Mouse (Mus musculus) MEL (cell line): ENCODE data around the gene Best3. TPM values are rescaled to one million over a fixed set of nuclear protein-coding genes. Genes with fewer than 3 reads are reported as not detected.

Experiments
- DNase-seq: peaks from one replicate; pipeline ENCODE4 v3.0.0; 2011; ENCODE audit warnings: low read depth, low spot score
- H3K27ac ChIP-seq: 2 replicates; pipeline ENCODE4 v1.5.1; 2012; ENCODE audit warnings: low read depth, mild to moderate bottlenecking, control low read depth, low read length, moderate library complexity; ENCODE audit not compliant: control insufficient read depth
- H3K27me3 ChIP-seq, 2 experiments: fragments of 150-350 bp in 1 of 2; sonication (generic) in 1 of 2; 2 replicates each; pipeline ENCODE4 v1.6.1; 2012; ENCODE audit warnings: low read length in 2 of 2, mild to moderate bottlenecking in 2 of 2, improper control_type of control experiment in 1 of 2, moderate library complexity in 1 of 2; ENCODE audit not compliant: insufficient read depth in 2 of 2, control insufficient read depth in 1 of 2
- H3K36me3 ChIP-seq, 2 experiments: 2 replicates each; pipeline ENCODE4 v1.6.1; 2012 to 2014; ENCODE audit warnings: low read length in 2 of 2, improper control_type of control experiment in 1 of 2, inconsistent platforms in 1 of 2, mild to moderate bottlenecking in 1 of 2; ENCODE audit not compliant: insufficient read depth in 2 of 2, control insufficient read depth in 1 of 2
- H3K4me1 ChIP-seq, 2 experiments: fragments of 150-350 bp in 1 of 2; sonication (generic) in 1 of 2; 2 replicates each; pipeline ENCODE4 v1.6.1; 2012; ENCODE audit warnings: low read length in 2 of 2, improper control_type of control experiment in 1 of 2, mild to moderate bottlenecking in 1 of 2; ENCODE audit not compliant: insufficient read depth in 2 of 2, control insufficient read depth in 1 of 2
- H3K4me3 ChIP-seq, 2 experiments: fragments of 150-350 bp in 1 of 2; sonication (generic) in 1 of 2; 2 replicates each; pipeline ENCODE4 v1.5.1; 2012; ENCODE audit warnings: low read depth in 2 of 2, low read length in 2 of 2, mild to moderate bottlenecking in 2 of 2, moderate library complexity in 2 of 2, control low read depth in 1 of 2, improper control_type of control experiment in 1 of 2; ENCODE audit not compliant: control insufficient read depth in 1 of 2, insufficient read depth in 1 of 2
- H3K79me2 ChIP-seq: 2 replicates; pipeline ENCODE4 v1.6.1; 2012; ENCODE audit warnings: mild to moderate bottlenecking, low read length, moderate library complexity; ENCODE audit not compliant: control insufficient read depth, poor library complexity, insufficient read depth
- H3K9ac ChIP-seq: 2 replicates; pipeline ENCODE4 v1.6.1; 2012; ENCODE audit warnings: low read depth, mild to moderate bottlenecking, control low read depth, low read length, moderate library complexity; ENCODE audit not compliant: control insufficient read depth, poor library complexity, severe bottlenecking
- H3K9me3 ChIP-seq: fragments of 150-350 bp; sonication (generic); replicated peaks from 2 replicates; pipeline ENCODE4 v1.6.1; 2012; ENCODE audit warnings: mild to moderate bottlenecking, low read length, improper control_type of control experiment, moderate library complexity; ENCODE audit not compliant: insufficient read depth
- BHLHE40 ChIP-seq: IDR thresholded peaks from 2 replicates; pipeline ENCODE4 v1.6.1; 2012; ENCODE audit warnings: low read depth, mild to moderate bottlenecking, inconsistent platforms, low read length, improper control_type of control experiment, borderline replicate concordance
- CHD1 ChIP-seq: IDR thresholded peaks from 2 replicates; pipeline ENCODE4 v1.6.1; 2012; ENCODE audit warnings: low read depth, mild to moderate bottlenecking, inconsistent platforms, low read length, improper control_type of control experiment
- CHD2 ChIP-seq: IDR thresholded peaks from 2 replicates; pipeline ENCODE4 v1.6.1; 2011; ENCODE audit warnings: low read length, improper control_type of control experiment
- CTCF ChIP-seq, 3 experiments: IDR thresholded peaks in 2 of 3; conservative IDR thresholded peaks in 1 of 3; 2 replicates each; pipeline ENCODE4 v1.5.1; 2011 to 2012; ENCODE audit warnings: low read length in 3 of 3, low read depth in 2 of 3, mild to moderate bottlenecking in 2 of 3, improper control_type of control experiment in 1 of 3, inconsistent platforms in 1 of 3, mixed read lengths in 1 of 3, moderate library complexity in 1 of 3; ENCODE audit not compliant: control insufficient read depth in 1 of 3, insufficient read depth in 1 of 3, poor library complexity in 1 of 3, severe bottlenecking in 1 of 3
- GABPA ChIP-seq: IDR thresholded peaks from 2 replicates; pipeline ENCODE4 v1.6.1; 2012; ENCODE audit warnings: low read depth, mild to moderate bottlenecking, inconsistent platforms, low read length, improper control_type of control experiment, moderate library complexity
- JUND ChIP-seq: IDR thresholded peaks from 2 replicates; pipeline ENCODE4 v1.6.1; 2011; ENCODE audit warnings: low read depth, mild to moderate bottlenecking, improper control_type of control experiment, low read length
- MAZ ChIP-seq: IDR thresholded peaks from 2 replicates; pipeline ENCODE4 v1.6.1; 2012; ENCODE audit warnings: low read depth, mild to moderate bottlenecking, inconsistent platforms, low read length, improper control_type of control experiment
- MXI1 ChIP-seq: IDR thresholded peaks from 2 replicates; pipeline ENCODE4 v1.6.1; 2011; ENCODE audit warnings: mild to moderate bottlenecking, low read depth, low read length, improper control_type of control experiment
- MYC ChIP-seq: IDR thresholded peaks from 2 replicates; pipeline ENCODE4 v1.6.1; 2011; ENCODE audit warnings: low read depth, mild to moderate bottlenecking, low read length, improper control_type of control experiment, moderate library complexity
- POLR2A ChIP-seq, 2 experiments: IDR thresholded peaks; 2 replicates each; pipeline ENCODE4 v1.6.1; 2011 to 2012; ENCODE audit warnings: low read length in 2 of 2, mild to moderate bottlenecking in 2 of 2, control low read depth in 1 of 2, improper control_type of control experiment in 1 of 2, low read depth in 1 of 2, moderate library complexity in 1 of 2; ENCODE audit not compliant: control insufficient read depth in 1 of 2, insufficient read depth in 1 of 2, poor library complexity in 1 of 2
- POLR2AphosphoS2 ChIP-seq: IDR thresholded peaks from 2 replicates; pipeline ENCODE4 v1.6.1; 2011; ENCODE audit warnings: low read length, improper control_type of control experiment
- RAD21 ChIP-seq: IDR thresholded peaks from 2 replicates; pipeline ENCODE4 v1.6.1; 2011; ENCODE audit warnings: mild to moderate bottlenecking, low read depth, low read length, improper control_type of control experiment
- SIN3A ChIP-seq: IDR thresholded peaks from 2 replicates; pipeline ENCODE4 v1.6.1; 2012; ENCODE audit warnings: low read length, improper control_type of control experiment, inconsistent platforms
- SMC3 ChIP-seq: IDR thresholded peaks from 2 replicates; pipeline ENCODE4 v1.6.1; 2011; ENCODE audit warnings: low read depth, low read length, improper control_type of control experiment
- TAL1 ChIP-seq: IDR thresholded peaks from 2 replicates; pipeline ENCODE4 v1.6.1; 2012; ENCODE audit warnings: mild to moderate bottlenecking, inconsistent platforms, low read length, moderate library complexity, mixed read lengths
- UBTF ChIP-seq: IDR thresholded peaks from 2 replicates; pipeline ENCODE4 v1.6.1; 2012; ENCODE audit warnings: low read depth, mild to moderate bottlenecking, inconsistent platforms, low read length, improper control_type of control experiment, moderate library complexity, borderline replicate concordance; ENCODE audit not compliant: insufficient read depth
- ZC3H11A ChIP-seq: IDR thresholded peaks from 2 replicates; pipeline ENCODE4 v1.6.1; 2012; ENCODE audit warnings: low read depth, mild to moderate bottlenecking, inconsistent platforms, low read length, improper control_type of control experiment
- ZMIZ1 ChIP-seq: IDR thresholded peaks from 2 replicates; pipeline ENCODE4 v1.6.1; 2012; ENCODE audit warnings: low read depth, mild to moderate bottlenecking, inconsistent platforms, low read length, improper control_type of control experiment, moderate library complexity
- polyA plus RNA-seq, 2 experiments: library from polyadenylated mRNA; stranded (reverse) in 1 of 2; unstranded in 1 of 2; fragments of >175 nt in 1 of 2; fragments of >200 nt in 1 of 2; gene quantifications; 2 replicates each; pipeline versions ENCODE4 v1.2.1 to v1.2.4; 2012; ENCODE audit warnings: low replicate concordance in 2 of 2, low read depth in 1 of 2; ENCODE audit not compliant: insufficient read length in 2 of 2, insufficient read depth in 1 of 2, missing spikeins in 1 of 2
- total RNA-seq: library from RNA; depleted of rRNA; stranded (reverse); fragments of 300-350 nt; gene quantifications from 2 replicates; pipeline ENCODE4 v1.2.3, GENCODE M21; 2012

The Best3 gene
- total and polyA plus RNA-seq, 3 experiments, result not detected

DNA sequence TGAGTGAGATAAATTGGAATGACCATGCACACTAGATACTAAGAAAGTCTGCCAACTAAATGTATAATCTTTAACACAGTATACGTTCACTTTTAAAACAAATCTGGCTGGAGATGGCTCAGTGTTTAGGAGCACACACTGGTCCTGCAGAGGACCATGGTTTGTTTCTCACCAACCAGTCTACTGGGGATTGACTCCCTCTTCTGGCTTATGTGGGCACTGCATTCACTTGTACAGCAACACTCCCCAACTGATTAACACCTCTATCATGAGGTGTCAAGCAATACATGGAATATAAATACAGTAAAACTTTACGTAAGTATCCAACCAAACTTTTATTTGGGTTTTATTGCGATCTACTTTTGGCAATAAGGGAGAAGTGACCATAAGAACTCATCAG lies 83.0 kb downstream of the Best3 start:
- no peak overlapping the region for H3K4me3 ChIP-seq
- peaks cover 0 to 6% of the 10 kb centered on the region in 2 experiments; a peak in 2 of 4 replicates for H3K4me1 ChIP-seq
- H3K27ac ChIP-seq, result no peak overlapping the region
- no peak overlapping the region for H3K9ac ChIP-seq
- H3K79me2 ChIP-seq, result no peaks in the 10 kb centered on the region
- no peak for TF ChIP-seq SIN3A
- no peak for TF ChIP-seq TAL1
- TF ChIP-seq POLR2A (IDR thresholded peaks at IDR 0.05; ENCODE audit: control insufficient read depth in 1 of 2, insufficient read depth in 1 of 2, low read depth in 1 of 2, low read length in 2 of 2, poor library complexity in 1 of 2), result no peak
- no peak for TF ChIP-seq MYC
- 0 out of 2 replicates have a peak, but pooled peaks have one; percentile 5 for TF ChIP-seq SMC3
- TF ChIP-seq CTCF (IDR thresholded peaks at IDR 0.05 in 2 of 3, conservative IDR thresholded peaks at IDR 0.05 in 1 of 3; ENCODE audit: control insufficient read depth in 1 of 3, insufficient read depth in 1 of 3, low read depth in 2 of 3, low read length in 3 of 3, poor library complexity in 1 of 3, severe bottlenecking in 1 of 3), result peak in 2 of 3 experiments; percentile 32 to 35; a peak in 4 of 6 replicates
- DNase-seq, result peak; percentile 42
- H3K27me3 ChIP-seq, result no peaks in the 10 kb centered on the region
- H3K9me3 ChIP-seq, result no peaks in the 10 kb centered on the region
- peaks cover 5 to 6% of the 10 kb centered on the region in 2 experiments; a peak in 3 of 4 replicates for H3K36me3 ChIP-seq

DNA sequence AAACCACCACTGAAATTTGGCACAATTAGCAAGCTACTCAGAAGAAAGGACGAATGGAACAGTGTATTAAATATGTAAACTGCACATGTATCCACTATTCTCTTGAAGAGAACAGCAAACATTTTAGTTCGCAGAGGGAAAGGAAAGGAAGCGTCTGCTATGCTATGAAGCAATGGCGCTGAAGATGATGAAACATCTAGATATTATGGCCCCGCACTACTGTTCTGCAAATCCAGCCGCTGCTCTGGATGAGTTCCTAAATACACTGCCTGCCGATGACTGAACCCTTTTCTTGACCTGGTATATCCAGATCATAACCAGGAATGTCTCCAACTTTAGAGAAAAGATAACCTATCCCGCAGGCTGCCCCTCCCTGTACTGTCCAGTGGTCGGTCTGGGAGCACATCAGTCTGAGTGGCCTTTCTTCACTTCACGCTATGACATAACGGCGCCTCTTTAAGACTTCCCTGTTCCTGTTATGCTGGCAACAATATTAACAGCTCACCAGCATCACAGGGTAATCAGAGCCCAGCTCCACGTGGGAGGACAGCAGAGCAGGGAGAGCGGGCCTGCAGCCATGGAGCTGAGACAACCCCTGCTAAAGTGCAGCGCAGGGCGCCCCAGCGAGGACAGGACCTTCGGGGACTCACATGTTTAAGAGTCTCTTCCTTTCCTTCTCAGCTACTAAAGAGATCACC lies 86.2 kb downstream of the Best3 start:
- Histone ChIP-seq H3K4me3 (no peak overlapping the region), H3K36me3 (peaks cover 4 to 6% of the 10 kb centered on the region in 2 experiments; a peak in 3 of 4 replicates), H3K9me3 (no peaks in the 10 kb centered on the region), H3K27me3 (no peaks in the 10 kb centered on the region), H3K27ac (no peak overlapping the region), H3K9ac (no peak overlapping the region), H3K4me1 (peaks cover 0 to 6% of the 10 kb centered on the region in 2 experiments; a peak in 2 of 4 replicates), H3K79me2 (no peaks in the 10 kb centered on the region)
- DNase-seq, result no peak
- no peak for TF ChIP-seq SIN3A
- no peak for TF ChIP-seq CTCF (IDR thresholded peaks at IDR 0.05 in 2 of 3, conservative IDR thresholded peaks at IDR 0.05 in 1 of 3; ENCODE audit: control insufficient read depth in 1 of 3, insufficient read depth in 1 of 3, low read depth in 2 of 3, low read length in 3 of 3, poor library complexity in 1 of 3, severe bottlenecking in 1 of 3)
- no peak for TF ChIP-seq GABPA
- TF ChIP-seq ZC3H11A, result no peak
- TF ChIP-seq POLR2AphosphoS2, result no peak
- no peak for TF ChIP-seq ZMIZ1
- no peak for TF ChIP-seq RAD21
- no peak for TF ChIP-seq UBTF
- TF ChIP-seq BHLHE40, result no peak
- no peak for TF ChIP-seq CHD2
- no peak for TF ChIP-seq MXI1
- TF ChIP-seq JUND, result no peak
- no peak for TF ChIP-seq SMC3
- no peak for TF ChIP-seq MAZ
- no peak for TF ChIP-seq CHD1
